Mouse (Mus musculus): ENCODE results near the gene Adam11.

- no peak for TF ChIP-seq CTCF (IDR thresholded peaks at IDR 0.05; ENCODE audit: borderline replicate concordance, insufficient read depth, low read length)
- TF ChIP-seq POLR2A (IDR thresholded peaks at IDR 0.05; ENCODE audit: low read depth, low read length) = no peak
Measured at GRCm38 (mm10) chr11:102780986-102781351, 19.7 kb downstream of the Adam11 start.
